Mouse (Mus musculus): ENCODE data around the gene Zic2. TPM values are rescaled to one million over a fixed set of nuclear protein-coding genes. Genes with fewer than 3 reads are reported as not detected.

Zic2 gene
- polyA plus RNA-seq, 1 experiment from 2014 or later, result 12.9 TPM

DNA sequence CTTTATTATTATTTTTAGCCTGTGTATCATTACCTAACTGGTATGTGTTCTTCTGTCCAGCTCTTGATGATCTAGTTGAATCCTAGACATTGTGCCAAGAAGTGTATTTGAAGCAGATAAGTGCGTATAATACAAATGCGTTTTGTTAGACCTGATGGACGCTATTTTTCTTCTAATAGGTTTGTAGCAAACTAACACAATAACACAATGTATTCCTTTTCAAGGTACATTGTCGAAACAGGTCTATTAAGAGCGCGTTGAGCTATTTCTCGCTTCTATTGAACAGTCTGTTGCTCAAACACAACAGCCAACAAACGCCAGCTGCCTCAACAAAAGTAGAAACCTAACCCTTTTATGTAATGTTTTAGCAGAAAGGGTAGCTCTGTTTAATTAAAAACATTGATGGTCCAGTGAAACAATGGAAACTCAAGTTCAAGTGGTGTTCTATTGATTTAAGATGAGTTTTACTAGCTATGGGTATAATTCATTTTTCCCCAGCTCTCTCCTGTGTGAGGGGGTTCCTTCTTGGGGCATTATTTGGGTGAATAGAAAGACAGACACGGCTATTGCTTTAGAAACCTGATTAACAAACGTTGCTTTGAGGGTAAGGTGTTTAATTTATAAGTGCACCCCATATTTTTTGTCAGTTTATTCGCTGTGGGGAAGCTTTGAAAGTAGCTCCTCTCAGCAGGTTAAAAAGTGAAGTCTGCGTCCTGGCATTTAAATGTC, 14.6 kb downstream of the Zic2 start:
- no peaks in the 10 kb centered on the region for H3K36me3 ChIP-seq
- peak overlapping the region; percentile 30 for H3K4me3 ChIP-seq
- 2% methylated on average over 12 of the region's 12 CpGs for WGBS
- 0 out of 2 replicates have a peak, but pooled peaks cover 7% of the 10 kb centered on the region for H3K4me1 ChIP-seq (replicated peaks)
- no peak overlapping the region for H3K9ac ChIP-seq
- no peak for ATAC-seq (ENCODE audit: low FRiP score, low read depth)
- H3K27me3 ChIP-seq, result peaks cover 46% of the 10 kb centered on the region
- peak overlapping the region; percentile 56 for H3K4me2 ChIP-seq
- peak overlapping the region; percentile 83 for H3K27ac ChIP-seq (replicated peaks)
- no peaks in the 10 kb centered on the region for H3K9me3 ChIP-seq

DNA sequence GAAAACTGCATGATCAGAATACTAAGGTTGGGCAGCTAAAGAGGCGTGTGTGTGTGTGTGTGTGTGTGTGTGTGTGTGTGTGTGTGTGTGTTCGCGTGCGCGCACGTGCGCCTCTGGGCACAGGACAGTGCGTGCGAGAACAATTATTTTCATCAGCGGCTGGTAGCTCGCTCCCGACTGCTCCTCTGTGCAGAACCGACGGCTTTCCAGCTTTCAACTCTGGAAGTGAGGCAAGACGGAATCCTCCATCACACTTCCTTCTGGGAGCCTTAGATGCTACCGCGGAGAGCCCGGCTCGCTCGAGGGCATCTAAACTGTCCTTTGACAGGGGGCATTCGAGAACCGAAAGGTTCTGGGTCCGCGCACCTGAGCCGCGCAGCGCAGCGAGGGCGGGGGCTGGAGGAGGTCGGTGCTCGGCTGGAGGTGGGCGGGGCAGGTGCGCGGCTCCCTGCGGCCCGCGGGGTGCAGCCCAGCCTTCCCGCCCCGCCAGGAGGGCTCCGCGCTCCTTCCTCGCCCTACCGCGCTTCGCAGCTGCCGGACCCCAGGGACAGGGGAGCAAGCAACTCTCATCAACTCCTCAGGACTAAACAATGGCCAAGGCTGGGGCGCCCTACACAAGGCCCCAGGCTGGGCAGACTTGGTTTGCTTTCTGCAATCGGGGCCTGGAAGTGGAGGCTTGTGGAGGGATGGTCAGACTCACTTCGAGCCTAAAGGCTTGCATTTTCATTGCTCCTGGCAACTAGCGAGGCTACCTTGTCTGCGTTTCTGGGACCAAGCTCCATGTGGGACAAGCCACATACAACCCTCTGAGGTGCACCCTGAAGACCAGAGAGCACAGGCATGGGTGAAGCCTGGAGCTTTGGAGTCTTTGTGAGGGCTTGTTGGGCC, 15.4 kb downstream of the Zic2 start, which contains the start of gene Gm10837:
Gm10837 (plus strand) TSS at position 146 of the 888 bp plus-strand sequence.
- Histone ChIP-seq H3K27ac (replicated peaks) (peak within 1 kb of the TSS; percentile 83), H3K36me3 (no peaks in the 10 kb centered on the region), H3K4me2 (peak within 1 kb of the TSS; percentile 56), H3K27me3 (peaks cover 42% of the 10 kb centered on the region), H3K9ac (peak within 1 kb of the TSS; percentile 36; the same call in 1 of the 2 replicates), H3K4me1 (replicated peaks) (0 out of 2 replicates have a peak, but pooled peaks cover 7% of the 10 kb centered on the region), H3K9me3 (no peaks in the 10 kb centered on the region), H3K4me3 (peak within 1 kb of the TSS; percentile 30)
- 2% methylated on average over 51 of the region's 51 CpGs for WGBS
- peak; percentile 85 for ATAC-seq (ENCODE audit: low FRiP score, low read depth)

DNA sequence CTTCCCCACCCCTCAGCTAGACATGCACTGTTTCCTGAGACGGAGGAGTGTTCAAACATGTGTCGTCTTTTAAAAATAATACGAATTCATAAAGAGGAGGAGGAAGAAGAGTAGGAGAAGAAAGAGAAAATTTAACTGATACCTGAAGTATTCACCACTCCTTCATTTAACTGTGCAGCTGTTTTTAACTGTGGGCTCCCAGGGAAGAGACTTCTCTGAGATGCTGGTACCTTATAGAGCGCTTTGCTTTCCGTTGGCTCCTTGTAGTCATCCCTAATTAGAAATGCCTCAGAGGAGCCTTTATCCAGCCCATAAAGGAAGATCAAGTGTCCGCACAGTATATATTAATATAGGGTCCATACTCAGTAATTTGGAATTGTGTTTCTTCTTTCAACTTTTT, 16.3 kb downstream of the Zic2 start:
- Histone ChIP-seq H3K4me3 (no peak overlapping the region), H3K4me1 (replicated peaks) (0 out of 2 replicates have a peak, but pooled peaks cover 7% of the 10 kb centered on the region), H3K27ac (replicated peaks) (peak overlapping the region; percentile 83; the same call in 1 of the 2 replicates), H3K4me2 (no peak overlapping the region), H3K9me3 (no peaks in the 10 kb centered on the region), H3K36me3 (no peaks in the 10 kb centered on the region), H3K27me3 (peaks cover 40% of the 10 kb centered on the region), H3K9ac (no peak overlapping the region)
- no peak for ATAC-seq (ENCODE audit: low FRiP score, low read depth)
- 66% methylated on average over 6 of the region's 6 CpGs for WGBS

DNA sequence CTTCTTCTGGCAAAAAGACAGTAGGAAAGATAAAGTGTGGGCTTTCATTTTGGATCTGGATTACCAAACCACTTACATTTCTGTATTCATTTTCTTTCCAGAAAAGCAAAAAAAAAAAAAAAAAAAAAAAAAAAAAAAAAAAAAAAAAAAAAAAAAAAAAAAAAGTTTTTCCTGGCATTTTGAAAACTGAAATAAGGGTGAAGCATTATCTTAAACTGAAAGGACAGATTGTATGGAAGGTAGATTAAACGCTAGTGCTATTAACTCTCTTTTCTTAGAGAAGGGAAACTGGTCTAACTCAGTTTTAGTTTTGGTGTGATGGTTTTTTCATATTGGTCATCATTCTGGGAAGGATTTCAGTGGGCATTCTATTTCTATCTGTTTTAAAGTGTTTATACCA, 16.8 kb downstream of the Zic2 start:
- Histone ChIP-seq H3K9ac (no peak overlapping the region), H3K4me1 (replicated peaks) (0 out of 2 replicates have a peak, but pooled peaks cover 7% of the 10 kb centered on the region), H3K4me3 (no peak overlapping the region), H3K27me3 (peaks cover 38% of the 10 kb centered on the region), H3K36me3 (no peaks in the 10 kb centered on the region), H3K27ac (replicated peaks) (no peak overlapping the region), H3K4me2 (no peak overlapping the region), H3K9me3 (no peaks in the 10 kb centered on the region)
- no peak for ATAC-seq (ENCODE audit: low FRiP score, low read depth)
- 73% methylated on average over 1 of the region's 1 CpGs for WGBS

DNA sequence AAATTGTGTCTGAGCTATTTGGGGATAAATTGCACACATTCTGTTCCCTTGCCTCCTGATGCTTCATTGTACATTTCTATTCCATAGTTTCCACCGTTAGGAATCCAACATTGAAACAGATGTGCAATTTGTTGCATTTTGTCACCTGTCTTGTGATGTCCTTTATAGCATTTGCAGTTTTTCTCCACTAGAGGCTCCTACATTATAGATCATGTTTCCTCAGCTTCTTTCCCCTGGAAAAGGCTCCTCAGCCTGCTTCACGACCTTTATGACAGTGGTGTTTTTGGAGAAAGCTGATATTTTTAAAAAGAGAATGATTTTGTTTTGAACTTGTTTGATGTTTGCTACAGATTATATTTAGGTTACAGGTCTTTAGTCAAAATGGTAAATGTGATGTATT, 33.8 kb downstream of the Zic2 start:
- H3K27ac ChIP-seq (replicated peaks), result no peak overlapping the region
- no peak overlapping the region for H3K9ac ChIP-seq
- no peaks in the 10 kb centered on the region for H3K4me1 ChIP-seq (replicated peaks)
- H3K27me3 ChIP-seq, result no peaks in the 10 kb centered on the region
- H3K4me3 ChIP-seq, result no peak overlapping the region
- ATAC-seq (ENCODE audit: low FRiP score, low read depth), result no peak
- no peak overlapping the region for H3K4me2 ChIP-seq
- H3K9me3 ChIP-seq, result no peaks in the 10 kb centered on the region
- no peaks in the 10 kb centered on the region for H3K36me3 ChIP-seq
- 31% methylated on average over 2 of the region's 2 CpGs for WGBS

DNA sequence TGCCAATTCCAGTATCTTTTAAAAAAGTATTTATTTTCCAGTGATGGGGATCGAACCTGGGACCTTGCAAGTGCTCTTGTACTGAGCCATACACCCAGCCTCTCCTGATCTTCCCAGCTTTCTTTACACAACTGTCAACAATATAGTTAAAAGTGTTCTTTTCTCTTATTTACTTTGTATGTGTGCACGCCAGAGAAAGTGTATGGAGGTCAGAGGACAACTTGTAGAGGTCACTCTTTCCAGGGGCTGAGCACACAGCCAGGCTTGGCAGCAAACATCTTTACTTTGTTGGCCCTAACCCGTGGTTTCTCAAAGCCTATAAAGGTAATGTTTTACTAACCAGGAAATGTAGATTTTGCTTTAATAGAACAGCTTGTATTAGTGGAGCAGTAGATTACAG, 36.3 kb downstream of the Zic2 start:
- no peak overlapping the region for H3K4me3 ChIP-seq
- no peaks in the 10 kb centered on the region for H3K27me3 ChIP-seq
- no peak overlapping the region for H3K4me2 ChIP-seq
- no peak overlapping the region for H3K27ac ChIP-seq (replicated peaks)
- no peaks in the 10 kb centered on the region for H3K9me3 ChIP-seq
- no peaks in the 10 kb centered on the region for H3K4me1 ChIP-seq (replicated peaks)
- H3K36me3 ChIP-seq, result no peaks in the 10 kb centered on the region
- H3K9ac ChIP-seq, result no peak overlapping the region
- ATAC-seq (ENCODE audit: low FRiP score, low read depth), result no peak
- WGBS, result 75% methylated on average over 3 of the region's 3 CpGs

DNA sequence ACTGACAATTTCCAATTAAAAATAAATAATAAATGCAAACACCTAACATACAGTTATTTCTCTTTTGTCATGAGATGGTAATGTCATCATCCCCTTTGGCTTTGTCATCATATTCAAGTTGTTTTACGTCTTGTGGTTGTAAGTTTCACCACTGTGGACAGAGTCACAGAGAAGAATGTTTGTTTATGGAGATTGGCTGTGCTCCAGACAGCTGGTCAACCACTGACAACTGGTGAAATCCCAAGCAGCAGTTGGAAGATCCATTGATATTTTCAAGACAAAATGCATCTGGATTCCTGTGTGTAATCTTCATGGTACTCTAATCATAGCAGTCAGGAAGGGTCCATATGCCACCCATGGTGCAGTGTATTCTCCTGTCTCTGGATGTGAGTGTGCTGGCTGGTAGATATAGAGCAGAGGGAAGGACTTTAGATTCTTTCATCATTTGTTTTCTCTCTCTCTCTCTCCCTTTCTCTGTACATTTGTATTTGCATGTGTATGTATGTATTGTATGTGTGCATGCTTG, 38.3 kb downstream of the Zic2 start:
- Histone ChIP-seq H3K9me3 (no peaks in the 10 kb centered on the region), H3K27me3 (no peaks in the 10 kb centered on the region), H3K9ac (no peak overlapping the region), H3K4me2 (no peak overlapping the region), H3K4me3 (no peak overlapping the region), H3K36me3 (no peaks in the 10 kb centered on the region), H3K4me1 (replicated peaks) (no peaks in the 10 kb centered on the region), H3K27ac (replicated peaks) (no peak overlapping the region)
- ATAC-seq (ENCODE audit: low FRiP score, low read depth), result no peak
- WGBS, result 78% methylated on average over 1 of the region's 1 CpGs

DNA sequence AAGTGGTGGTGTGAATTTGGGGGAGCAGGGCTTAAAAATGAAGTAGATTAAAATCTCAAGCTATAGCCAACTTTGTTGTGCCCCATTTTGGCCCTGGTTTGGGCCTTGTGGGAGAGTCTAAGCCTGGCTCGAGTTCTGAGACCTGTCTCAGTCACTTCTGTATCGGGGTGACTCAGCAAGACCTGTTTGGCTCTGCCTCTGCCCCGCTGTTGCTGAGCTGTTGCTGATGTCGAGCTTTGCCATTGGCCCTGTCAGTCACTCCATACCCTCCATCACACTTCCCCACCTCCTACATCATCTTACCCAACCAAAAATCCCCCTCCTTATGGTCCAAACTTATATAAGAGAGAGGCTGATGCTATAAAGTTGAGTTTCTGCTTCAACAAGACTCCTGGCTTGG, 53.2 kb downstream of the Zic2 start:
- 84% methylated on average over 4 of the region's 4 CpGs for WGBS
- Histone ChIP-seq H3K4me3 (no peak overlapping the region), H3K9me3 (no peaks in the 10 kb centered on the region), H3K4me2 (no peak overlapping the region), H3K27ac (replicated peaks) (no peak overlapping the region), H3K9ac (no peak overlapping the region), H3K36me3 (no peaks in the 10 kb centered on the region), H3K4me1 (replicated peaks) (peaks cover 2% of the 10 kb centered on the region; the same call in 1 of the 2 replicates), H3K27me3 (no peaks in the 10 kb centered on the region)
- no peak for ATAC-seq (ENCODE audit: low FRiP score, low read depth)

Other genes starting within 250 kb of the Zic2 start
- gene Gm5089, start 24.3 kb upstream of the Zic2 start, polyA plus RNA-seq (2015; fragmentation: Nextera tagmentation; extraction: Ambion mirVana), result 2.4 and 2.7 TPM in 2 replicates
- gene Zic5, start 9.8 kb upstream of the Zic2 start, polyA plus RNA-seq (2015; fragmentation: Nextera tagmentation; extraction: Ambion mirVana), result 13.8 and 17.9 TPM in 2 replicates
- 0.50 and 0.64 TPM in 2 replicates for gene Gm10837, start 15.2 kb downstream of the Zic2 start, polyA plus RNA-seq (2015; fragmentation: Nextera tagmentation; extraction: Ambion mirVana)
- 29.0 and 30.2 TPM in 2 replicates for gene Pcca, start 58.9 kb downstream of the Zic2 start, polyA plus RNA-seq (2015; fragmentation: Nextera tagmentation; extraction: Ambion mirVana)

All from hindbrain, embryonic 15.5 days (tissue).